Mouse (Mus musculus): ENCODE measurements around the gene Map3k3. TPM values are rescaled to one million over a fixed set of nuclear protein-coding genes. Genes with fewer than 3 reads are reported as not detected.
A peak's percentile ranks its signal among the peaks of the same experiment; 100 is the strongest.

The Map3k3 gene
- total and polyA plus RNA-seq, 3 experiments: 28.8 to 34.1 (median 32.3) TPM

GRCm38 (mm10) chr11:106122736-106123135 lies 38.3 kb downstream of the Map3k3 start:
- peaks cover 13 to 50% of the 10 kb centered on the region in 2 experiments for H3K4me1 ChIP-seq (ENCODE audit: control insufficient read depth in 1 of 2, insufficient read depth in 2 of 2)
- H3K4me2 ChIP-seq (ENCODE audit: insufficient read depth, low read depth, poor library complexity, severe bottlenecking): peak overlapping the region; percentile 34
- peak overlapping the region; percentile 58; the same call in 1 of the 2 replicates for H3K27ac ChIP-seq (ENCODE audit: insufficient read depth, low read depth)
- DNase-seq (ENCODE audit: extremely low read depth): peak; percentile 74
- in situ Hi-C loops (cut with MboI; ENCODE audit: low pct_ligation_motif_present, low pct_unique_long_range_greater_than_20kb, low sequenced_read_pairs) (no loop called here), dilution Hi-C loops (cut with MboI; ENCODE audit: extremely low pct_ligation_motif_present, extremely low pct_unique_long_range_greater_than_20kb, low sequenced_read_pairs) (no loop called here)
- TF ChIP-seq TCF12 (IDR thresholded peaks at IDR 0.05; ENCODE audit: low read depth, low read length) (0 out of 2 replicates have a peak, but pooled peaks have one; percentile 7), IRF4 (IDR thresholded peaks at IDR 0.05; ENCODE audit: low read depth, low read length) (peak; percentile 45; the same call in 1 of the 2 replicates), POLR2AphosphoS2 (IDR thresholded peaks at IDR 0.05; ENCODE audit: low read depth, low read length) (no peak), JUN (IDR thresholded peaks at IDR 0.05; ENCODE audit: insufficient read depth, low read depth, low read length) (no peak), JUND (conservative IDR thresholded peaks at IDR 0.05; ENCODE audit: low read depth, low read length) (no peak), USF2 (conservative IDR thresholded peaks at IDR 0.05; ENCODE audit: low read depth, low read length) (no peak), NELFE (IDR thresholded peaks at IDR 0.05; ENCODE audit: low read depth, low read length) (no peak), PAX5 (IDR thresholded peaks at IDR 0.05; ENCODE audit: low read length) (no peak), TBP (conservative IDR thresholded peaks at IDR 0.05; ENCODE audit: low read depth, low read length) (no peak), ETS1 (conservative IDR thresholded peaks at IDR 0.05; ENCODE audit: low read depth, low read length) (peak; percentile 14; the same call in 1 of the 2 replicates), BHLHE40 (IDR thresholded peaks at IDR 0.05; ENCODE audit: low read depth, low read length) (no peak), ELF1 (IDR thresholded peaks at IDR 0.05; ENCODE audit: low read depth, low read length) (peak; percentile 69), NRF1 (IDR thresholded peaks at IDR 0.05; ENCODE audit: low read depth, low read length) (no peak), GABPA (IDR thresholded peaks at IDR 0.05; ENCODE audit: insufficient replicate concordance, low read depth, low read length) (no peak), MEF2A (IDR thresholded peaks at IDR 0.05; ENCODE audit: borderline replicate concordance, low read depth, low read length) (no peak), UBTF (IDR thresholded peaks at IDR 0.05; ENCODE audit: low read depth, low read length) (no peak), ZNF384 (IDR thresholded peaks at IDR 0.05; ENCODE audit: low read depth, low read length) (no peak), KAT2A (IDR thresholded peaks at IDR 0.05; ENCODE audit: insufficient replicate concordance, low read length) (no peak), ZMIZ1 (IDR thresholded peaks at IDR 0.05; ENCODE audit: low read depth, low read length) (no peak), SMC3 (IDR thresholded peaks at IDR 0.05; ENCODE audit: low read depth, low read length) (no peak), ZC3H11A (IDR thresholded peaks at IDR 0.05; ENCODE audit: low read depth, low read length) (no peak), POLR2A (IDR thresholded peaks at IDR 0.05; ENCODE audit: low read depth, low read length) (no peak), CHD2 (IDR thresholded peaks at IDR 0.05; ENCODE audit: low read length) (no peak), MAZ (IDR thresholded peaks at IDR 0.05; ENCODE audit: low read depth, low read length) (no peak), CTCF (conservative IDR thresholded peaks at IDR 0.05 in 1 of 2, IDR thresholded peaks at IDR 0.05 in 1 of 2; ENCODE audit: low read depth in 2 of 2, low read length in 2 of 2) (no peak), CHD1 (IDR thresholded peaks at IDR 0.05; ENCODE audit: low read depth, low read length) (0 out of 2 replicates have a peak, but pooled peaks have one; percentile 48), MYC (IDR thresholded peaks at IDR 0.05; ENCODE audit: low read depth, low read length) (no peak), EP300 (IDR thresholded peaks at IDR 0.05; ENCODE audit: low read length) (peak; percentile 71; the same call in 1 of the 2 replicates), E2F4 (IDR thresholded peaks at IDR 0.05; ENCODE audit: insufficient replicate concordance, low read depth, low read length) (no peak), MXI1 (IDR thresholded peaks at IDR 0.05; ENCODE audit: low read depth, low read length) (no peak), MAFK (IDR thresholded peaks at IDR 0.05; ENCODE audit: insufficient replicate concordance, low read length) (no peak), HCFC1 (IDR thresholded peaks at IDR 0.05; ENCODE audit: low read depth, low read length) (no peak; the same call in 1 of the 2 replicates), SIN3A (IDR thresholded peaks at IDR 0.05; ENCODE audit: low read length) (peak; percentile 58; the same call in 1 of the 2 replicates), RAD21 (IDR thresholded peaks at IDR 0.05; ENCODE audit: low read depth, low read length) (no peak; the same call in 1 of the 2 replicates), USF1 (IDR thresholded peaks at IDR 0.05; ENCODE audit: low read depth, low read length) (no peak), ZKSCAN1 (IDR thresholded peaks at IDR 0.05; ENCODE audit: borderline replicate concordance, low read depth, low read length) (no peak), RCOR1 (conservative IDR thresholded peaks at IDR 0.05; ENCODE audit: low read depth, low read length) (no peak), MAX (IDR thresholded peaks at IDR 0.05; ENCODE audit: low read length) (0 out of 2 replicates have a peak, but pooled peaks have one; percentile 15)
- H3K9me3 ChIP-seq (replicated peaks; ENCODE audit: low read length): no peaks in the 10 kb centered on the region
- no peaks in the 10 kb centered on the region for H3K27me3 ChIP-seq (replicated peaks)
- 0 out of 2 replicates have a peak overlapping the region, but pooled peaks have one; percentile 31 for H3K9ac ChIP-seq (ENCODE audit: insufficient read depth, low read depth)
- H3K4me3 ChIP-seq (replicated peaks in 1 of 3; ENCODE audit: low read depth in 2 of 3, low read length in 2 of 3, poor library complexity in 1 of 3): no peak overlapping the region
- H3K36me3 ChIP-seq (replicated peaks in 1 of 2; ENCODE audit: control insufficient read depth in 1 of 2, insufficient read depth in 1 of 2, low read length in 1 of 2): peaks cover 35 to 61% of the 10 kb centered on the region in 2 experiments
- H3K79me2 ChIP-seq (replicated peaks; ENCODE audit: control insufficient read depth, extremely low read depth, insufficient read depth, poor library complexity, severe bottlenecking): no peaks in the 10 kb centered on the region
